Comparison of ENCODE assay signal across 9 mouse cellular contexts in genomic region chr1:138847146-138847545, GRCm38 (mm10). TPM values are rescaled to one million over a fixed set of nuclear protein-coding genes. Genes with fewer than 3 reads are reported as not detected.
DNase-seq lines count a peak whose midpoint lies in the region; ATAC-seq lines count a peak whose summit lies in the region.
"Had no signal": no experiment of that assay in that cellular context is flagged by ENCODE, and none has a peak within 500 bp of the region (broad histone marks: within the 10 kb centered on the region; RNA-seq: fewer than 3 reads in every experiment).

No protein-coding gene starts in this region.

- no peaks in the 10 kb centered on the region for H3K9me3 ChIP-seq in kidney, embryonic 16.5 days (ENCODE audit: low read length)
- no peaks in the 10 kb centered on the region for H3K9me3 ChIP-seq in embryonic facial prominence, embryonic 14.5 days (ENCODE audit: control insufficient read depth, low read length)
- no peaks in the 10 kb centered on the region for H3K9me3 ChIP-seq in intestine, embryonic 16.5 days (ENCODE audit: control insufficient read depth, low read length)
- H3K9me3 ChIP-seq in neural tube, embryonic 11.5 days (ENCODE audit: control insufficient read depth, low read length) = no peaks in the 10 kb centered on the region

- no peak overlapping the region for H3K27ac ChIP-seq in kidney, embryonic 16.5 days (ENCODE audit: low read length)
- H3K27ac ChIP-seq in embryonic facial prominence, embryonic 14.5 days (replicated peaks; ENCODE audit: low read depth, low read length) = no peak overlapping the region
- H3K27ac ChIP-seq in intestine, embryonic 16.5 days (ENCODE audit: low read length) = no peak overlapping the region
- no peak overlapping the region for H3K27ac ChIP-seq in neural tube, embryonic 11.5 days (ENCODE audit: low read depth, low read length)

- H3K27me3 ChIP-seq in kidney, embryonic 16.5 days (ENCODE audit: insufficient read depth, low read length) = peaks cover 86% of the 10 kb centered on the region
- H3K27me3 ChIP-seq in embryonic facial prominence, embryonic 14.5 days (replicated peaks; ENCODE audit: control insufficient read depth, insufficient read depth, low read length) = peaks cover 84% of the 10 kb centered on the region
- peaks cover 37% of the 10 kb centered on the region for H3K27me3 ChIP-seq in intestine, embryonic 16.5 days (replicated peaks; ENCODE audit: control insufficient read depth, insufficient read depth, low read length)
- peaks cover 76% of the 10 kb centered on the region for H3K27me3 ChIP-seq in neural tube, embryonic 11.5 days (ENCODE audit: control insufficient read depth, insufficient read depth, low read length)

- H3K4me2 ChIP-seq in kidney, embryonic 16.5 days (replicated peaks; ENCODE audit: low read depth, low read length) = no peak overlapping the region
- H3K4me2 ChIP-seq in embryonic facial prominence, embryonic 14.5 days (ENCODE audit: low read depth, low read length) = peak overlapping the region; percentile 39
- H3K4me2 ChIP-seq in intestine, embryonic 16.5 days (ENCODE audit: low read depth, low read length) = no peak overlapping the region
- peak overlapping the region; percentile 2; the same call in 1 of the 2 replicates for H3K4me2 ChIP-seq in neural tube, embryonic 11.5 days (ENCODE audit: low read depth)

- no peak overlapping the region for H3K9ac ChIP-seq in kidney, embryonic 16.5 days (replicated peaks; ENCODE audit: low read length)
- no peak overlapping the region for H3K9ac ChIP-seq in embryonic facial prominence, embryonic 14.5 days (ENCODE audit: low read depth, low read length)
- no peak overlapping the region for H3K9ac ChIP-seq in intestine, embryonic 16.5 days (ENCODE audit: low read depth, low read length)
- H3K9ac ChIP-seq in neural tube, embryonic 11.5 days (ENCODE audit: low read length) = no peak overlapping the region

- under 1% methylated on average over 21 of the region's 21 CpGs for WGBS in kidney, embryonic 16.5 days
- 2% methylated on average over 21 of the region's 21 CpGs for WGBS in embryonic facial prominence, embryonic 14.5 days
- under 1% methylated on average over 21 of the region's 21 CpGs for WGBS in intestine, embryonic 16.5 days
- WGBS in neural tube, embryonic 11.5 days = 0% methylated on average over 21 of the region's 21 CpGs

- intact Hi-C loops in left cerebral cortex, postnatal 25 days (cut with DNase I) = no loop called here

- H3K4me3 ChIP-seq in kidney, embryonic 16.5 days (ENCODE audit: low read length) = peak overlapping the region; percentile 21; the same call in 1 of the 2 replicates
- peak overlapping the region; percentile 20; the same call in 1 of the 2 replicates for H3K4me3 ChIP-seq in embryonic facial prominence, embryonic 14.5 days (ENCODE audit: low read depth, low read length)
- 0 out of 2 replicates have a peak overlapping the region, but pooled peaks have one; percentile 9 for H3K4me3 ChIP-seq in intestine, embryonic 16.5 days (ENCODE audit: low read length)
- no peak overlapping the region for H3K4me3 ChIP-seq in neural tube, embryonic 11.5 days (ENCODE audit: low read depth, low read length)

- H3K4me1 ChIP-seq in kidney, embryonic 16.5 days (ENCODE audit: insufficient read depth, low read length) = peaks cover 20% of the 10 kb centered on the region
- H3K4me1 ChIP-seq in embryonic facial prominence, embryonic 14.5 days (ENCODE audit: control insufficient read depth, insufficient read depth, low read length) = peaks cover 5% of the 10 kb centered on the region
- peaks cover 16% of the 10 kb centered on the region for H3K4me1 ChIP-seq in intestine, embryonic 16.5 days (ENCODE audit: control insufficient read depth, insufficient read depth, low read length)
- peaks cover 11% of the 10 kb centered on the region for H3K4me1 ChIP-seq in neural tube, embryonic 11.5 days (ENCODE audit: control insufficient read depth, insufficient read depth, low read length)

- DNase-seq in kidney, adult 9 months = no peak
- DNase-seq in embryonic facial prominence, embryonic 14.5 days (ENCODE audit: low spot score) = no peak
- peak; percentile 49 for DNase-seq in neural tube, embryonic 11.5 days (ENCODE audit: low spot score)
- DNase-seq in layer of hippocampus, postnatal 25 days (ENCODE audit: extremely low spot score in 1 of 2, low spot score in 1 of 2) = no peak
- no peak for DNase-seq in left cerebral cortex, postnatal 25 days (ENCODE audit: low spot score in 2 of 2)
- no peak for DNase-seq in gastrocnemius, adult 18-20 months (ENCODE audit: low spot score)
- DNase-seq: cerebellum, adult 2 months had no signal

- ATAC-seq in kidney, embryonic 16.5 days (ENCODE audit: low FRiP score, low TSS enrichment) = no peak
- no peak for ATAC-seq in embryonic facial prominence, embryonic 14.5 days (ENCODE audit: low read depth)
- no peak for ATAC-seq in intestine, embryonic 16.5 days
- ATAC-seq in neural tube, embryonic 11.5 days (ENCODE audit: insufficient read depth, low FRiP score, low TSS enrichment) = no peak

- H3K36me3 ChIP-seq in kidney, embryonic 16.5 days (ENCODE audit: insufficient read depth, low read length) = peaks cover 3% of the 10 kb centered on the region; the same call in 1 of the 2 replicates
- peaks cover 6% of the 10 kb centered on the region; the same call in 1 of the 2 replicates for H3K36me3 ChIP-seq in embryonic facial prominence, embryonic 14.5 days (ENCODE audit: control insufficient read depth, insufficient read depth, low read length)
- peaks cover 4% of the 10 kb centered on the region; the same call in 1 of the 2 replicates for H3K36me3 ChIP-seq in intestine, embryonic 16.5 days (ENCODE audit: control insufficient read depth, insufficient read depth, low read length)
- H3K36me3 ChIP-seq in neural tube, embryonic 11.5 days (ENCODE audit: control insufficient read depth, insufficient read depth, low read length) = no peaks in the 10 kb centered on the region

RNA-seq across cellular contexts. Expression of gene Lhx9, which starts 1.2 kb away (rescaled TPM):
- 0.18 and 0.32 TPM in 2 replicates for polyA plus RNA-seq in kidney, embryonic 16.5 days (2015; fragmentation: Nextera tagmentation; extraction: Ambion mirVana)
- 0.26 and 0.28 TPM in 2 replicates for polyA plus RNA-seq in embryonic facial prominence, embryonic 14.5 days (2014; fragmentation: Nextera tagmentation; extraction: Ambion mirVana)
- 0.06 TPM in 1 of 2 replicates, not detected in the other for polyA plus RNA-seq in intestine, embryonic 16.5 days (2015; fragmentation: Nextera tagmentation; extraction: Ambion mirVana)
- polyA plus RNA-seq in neural tube, embryonic 11.5 days (2014; fragmentation: Nextera tagmentation; extraction: Ambion mirVana) = 10.6 and 11.4 TPM in 2 replicates
- total RNA-seq in layer of hippocampus, postnatal 25 days (2021) = 10 to 100 TPM; 11.1 to 14.9 TPM
- total RNA-seq in left cerebral cortex, postnatal 25 days (2021) = under 1 TPM; 0.66 to 0.85 TPM
- not detected for total RNA-seq in gastrocnemius, adult 18-20 months (2021)

RNA-seq across cellular contexts. Expression of gene 2310009B15Rik, which starts 9.5 kb away (rescaled TPM):
- 38.7 and 39.0 TPM in 2 replicates for polyA plus RNA-seq in kidney, embryonic 16.5 days (2015; fragmentation: Nextera tagmentation; extraction: Ambion mirVana)
- polyA plus RNA-seq in embryonic facial prominence, embryonic 14.5 days (2014; fragmentation: Nextera tagmentation; extraction: Ambion mirVana) = 34.7 and 36.6 TPM in 2 replicates
- polyA plus RNA-seq in intestine, embryonic 16.5 days (2015; fragmentation: Nextera tagmentation; extraction: Ambion mirVana) = 28.1 and 32.0 TPM in 2 replicates
- polyA plus RNA-seq in neural tube, embryonic 11.5 days (2014; fragmentation: Nextera tagmentation; extraction: Ambion mirVana) = 33.9 and 37.4 TPM in 2 replicates
- total RNA-seq in layer of hippocampus, postnatal 25 days (2021) = 10 to 100 TPM; 23.9 to 24.7 TPM
- 10 to 100 TPM; 14.4 to 15.8 TPM for total RNA-seq in left cerebral cortex, postnatal 25 days (2021)
- total RNA-seq in gastrocnemius, adult 18-20 months (2021) = 10 to 100 TPM; 14.8 to 15.2 TPM

Comparison
In these comparisons a context has a peak if more than half of its experiments do, and no peak if none do; other contexts are left out.
1. H3K4me2 ChIP-seq: peak in embryonic facial prominence, embryonic 14.5 days (single experiment) and neural tube, embryonic 11.5 days (single experiment); none in kidney, embryonic 16.5 days (single experiment) and intestine, embryonic 16.5 days (single experiment).